Mouse (Mus musculus) urinary bladder, adult 18-20 months (tissue): ENCODE measurements around the gene Itgav.

Experiments used
- DNase-seq, 2 experiments: peaks; one replicate each; pipeline ENCODE4 v3.0.0; 2022; ENCODE audit warnings: low spot score in 2 of 2, mixed read lengths in 2 of 2

The Itgav gene

GRCm38 (mm10) chr2:83814009-83814408, 89.8 kb downstream of the Itgav start:
- DNase-seq, result peak in 1 of 2 experiments; percentile 14

DNA sequence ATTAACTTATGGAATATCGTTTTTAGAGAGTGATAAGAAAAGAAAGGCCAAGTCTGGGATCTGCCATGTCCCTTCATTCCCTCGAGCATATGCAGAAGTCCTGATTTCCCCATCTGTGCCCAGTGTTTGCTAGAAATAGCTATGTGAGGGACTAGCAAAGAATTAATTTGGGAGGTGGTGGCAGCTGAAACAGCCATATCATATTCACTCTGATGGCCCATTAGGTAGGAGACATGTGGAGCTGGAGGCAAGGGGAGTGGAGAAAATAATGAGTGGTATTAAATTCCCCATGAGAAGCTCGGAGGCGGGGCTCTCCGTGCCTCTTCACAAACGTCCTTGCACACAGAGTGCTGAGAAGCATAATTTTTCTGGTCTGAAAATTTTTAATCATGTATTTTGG, 92.0 kb downstream of the Itgav start:
- DNase-seq, result no peak

GRCm38 (mm10) chr2:83825161-83825560, 101.0 kb downstream of the Itgav start:
- DNase-seq, result no peak

- DNase-seq, result no peak
Measured at GRCm38 (mm10) chr2:83828895-83829539, 104.8 kb downstream of the Itgav start.

GRCm38 (mm10) chr2:83832903-83833302, 108.7 kb downstream of the Itgav start:
- DNase-seq, result no peak

- no peak for DNase-seq
Measured at GRCm38 (mm10) chr2:83835313-83836070, 111.3 kb downstream of the Itgav start.

- no peak for DNase-seq
Measured at GRCm38 (mm10) chr2:83848495-83848894, 124.3 kb downstream of the Itgav start.

- no peak for DNase-seq
Measured at GRCm38 (mm10) chr2:83853423-83853822, 129.2 kb downstream of the Itgav start.

- DNase-seq, result no peak
Measured at GRCm38 (mm10) chr2:83856236-83856635, 132.0 kb downstream of the Itgav start.
